Mouse (Mus musculus) kidney, postnatal 0 days (tissue): ENCODE data around the gene Cdpf1. TPM values are rescaled to one million over a fixed set of nuclear protein-coding genes. Genes with fewer than 3 reads are reported as not detected.

ENCODE experiments used
- ATAC-seq: fragments of 200-750 bp; cut with Nextera tagmentation; replicated peaks from 2 replicates; pipeline ENCODE4 v1.8.0; 2017; ENCODE audit warnings: low read depth, moderate number of reproducible peaks, moderate TSS enrichment, moderate library complexity; ENCODE audit not compliant: low FRiP score
- DNase-seq: peaks from one replicate; pipeline ENCODE4 v3.0.0-alpha.2; 2016; ENCODE audit warnings: low spot score
- H3K27ac ChIP-seq: fragments of 300-500 bp; sonication (generic); 2 replicates; pipeline ENCODE4 v1.5.1; 2014; ENCODE audit warnings: mild to moderate bottlenecking
- H3K27me3 ChIP-seq: fragments of 300-500 bp; sonication (generic); 2 replicates; pipeline ENCODE4 v1.6.1; 2014; ENCODE audit warnings: low read length, mixed read lengths; ENCODE audit not compliant: insufficient read depth
- H3K36me3 ChIP-seq: fragments of 300-500 bp; sonication (generic); 2 replicates; pipeline ENCODE4 v1.6.1; 2014; ENCODE audit warnings: low read length, mixed read lengths; ENCODE audit not compliant: insufficient read depth
- H3K4me1 ChIP-seq: fragments of 300-500 bp; sonication (generic); replicated peaks from 2 replicates; pipeline ENCODE4 v1.6.1; 2014; ENCODE audit warnings: antibody characterized with exemption, low read length, mixed read lengths; ENCODE audit not compliant: insufficient read depth
- H3K4me2 ChIP-seq: fragments of 300-500 bp; sonication (generic); 2 replicates; pipeline ENCODE4 v1.6.1; 2014; ENCODE audit warnings: mild to moderate bottlenecking, low read length, moderate library complexity, mixed read lengths
- H3K4me3 ChIP-seq: fragments of 300-500 bp; sonication (generic); replicated peaks from 2 replicates; pipeline ENCODE4 v1.5.1; 2014; ENCODE audit warnings: low read depth, low read length
- H3K9ac ChIP-seq: fragments of 300-500 bp; sonication (generic); 2 replicates; pipeline ENCODE4 v1.6.1; 2014; ENCODE audit warnings: low read depth, low read length
- H3K9me3 ChIP-seq: fragments of 300-500 bp; sonication (generic); replicated peaks from 2 replicates; pipeline ENCODE4 v1.6.1; 2016; ENCODE audit warnings: low read length, inconsistent platforms, mixed read lengths
- CTCF ChIP-seq: IDR thresholded peaks from 2 replicates; pipeline ENCODE4 v1.5.1; 2016; ENCODE audit warnings: antibody characterized with exemption, low read depth, mild to moderate bottlenecking, moderate library complexity
- WGBS: fragments of 180-500 bp; shearing (Covaris S2); extraction: QIAGEN DNeasy Blood & Tissue Kit; methylation state at CpG from one replicate; pipeline ENCODE4 v1.1.7; 2014; 5-methylcytosine and 5-hydroxymethylcytosine counted together
- polyA plus RNA-seq: library from polyadenylated mRNA; unstranded; fragments of >200 nt; fragmentation: Nextera tagmentation; extraction: Ambion mirVana; gene quantifications from 2 replicates; pipeline ENCODE4 v1.2.1, GENCODE M21; 2015

Cdpf1 gene
- polyA plus RNA-seq, 1 experiment from 2014 or later = 38.5 TPM

DNA sequence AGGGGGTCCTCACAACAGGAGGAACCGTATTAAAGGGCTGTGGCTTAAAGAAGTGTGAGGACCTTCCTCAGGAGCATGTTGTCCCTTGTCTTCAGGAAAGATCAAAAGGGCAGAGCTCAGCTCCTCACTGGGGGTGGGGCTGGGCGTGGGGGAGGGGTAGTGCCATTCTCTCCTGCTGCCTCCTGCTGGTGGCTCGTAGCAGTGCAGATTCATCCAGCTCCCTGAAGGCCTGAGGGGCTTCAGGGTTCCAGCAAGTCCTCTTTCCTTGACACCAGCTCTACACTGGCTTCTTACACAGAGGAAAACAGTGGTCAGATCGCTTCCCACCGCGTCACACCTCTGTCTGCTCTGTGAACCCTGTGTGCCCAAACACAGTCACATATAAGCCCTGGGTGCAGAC, 29.5 kb upstream of the Cdpf1 start:
- Histone ChIP-seq H3K9me3 (no peaks in the 10 kb centered on the region), H3K4me2 (no peak overlapping the region), H3K4me3 (no peak overlapping the region), H3K27me3 (no peaks in the 10 kb centered on the region), H3K9ac (no peak overlapping the region), H3K4me1 (no peaks in the 10 kb centered on the region), H3K36me3 (no peaks in the 10 kb centered on the region), H3K27ac (no peak overlapping the region)
- WGBS = 47% methylated on average over 6 of the region's 6 CpGs
- ATAC-seq (no peak), DNase-seq (no peak)
- TF ChIP-seq CTCF = peak; percentile 59

DNA sequence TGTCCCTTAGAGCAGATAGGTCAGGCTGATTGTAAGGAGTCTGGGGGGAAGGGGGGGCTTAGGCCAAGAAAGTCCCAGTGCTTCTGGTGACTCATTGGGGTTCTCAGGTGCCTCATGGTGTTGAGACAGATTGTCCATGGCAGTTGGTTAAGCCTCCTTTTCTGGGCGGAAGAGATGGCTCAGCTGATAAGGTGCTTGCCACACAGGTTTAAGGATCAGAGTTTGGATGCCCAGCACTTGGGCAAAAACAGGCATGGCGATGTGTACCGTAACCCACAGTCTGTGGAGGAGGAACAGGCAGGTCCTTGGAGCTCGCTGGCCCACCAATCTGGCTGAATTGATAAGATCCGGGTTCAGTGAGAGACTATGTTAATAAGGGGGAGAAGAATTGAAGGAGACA, 25.4 kb upstream of the Cdpf1 start:
- DNase-seq = no peak

DNA sequence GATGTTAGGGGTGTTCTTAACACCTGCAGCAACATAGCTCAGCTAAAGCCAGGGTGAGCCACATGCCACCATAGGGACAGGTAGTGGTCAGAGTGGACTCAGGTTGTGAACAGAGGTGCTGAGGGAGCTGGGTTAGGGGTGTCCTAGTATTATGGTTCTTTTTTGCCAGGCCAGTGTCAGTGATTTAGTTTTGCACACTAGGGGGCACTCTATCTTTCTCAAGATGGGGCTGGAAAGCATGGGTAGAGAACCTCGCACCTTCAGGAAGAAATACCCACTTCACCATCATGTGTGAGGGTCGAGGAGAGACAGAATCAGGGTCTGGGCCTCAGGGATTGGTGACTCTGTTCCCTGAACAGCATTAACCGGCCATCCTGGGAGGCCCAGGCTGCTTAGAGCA, 23.8 kb upstream of the Cdpf1 start:
- no peak for ATAC-seq
- Histone ChIP-seq H3K27ac (no peak overlapping the region), H3K4me2 (no peak overlapping the region), H3K9ac (no peak overlapping the region), H3K36me3 (no peaks in the 10 kb centered on the region), H3K4me1 (0 out of 2 replicates have a peak, but pooled peaks cover 3% of the 10 kb centered on the region), H3K4me3 (no peak overlapping the region), H3K9me3 (no peaks in the 10 kb centered on the region), H3K27me3 (no peaks in the 10 kb centered on the region)
- 58% methylated on average over 3 of the region's 3 CpGs for WGBS
- no peak for DNase-seq
- TF ChIP-seq CTCF = peak; percentile 38; the same call in 1 of the 2 replicates

More for the DNA sequence above, 25.4 kb upstream of the Cdpf1 start:
- no peak for ATAC-seq
- H3K4me3 ChIP-seq = no peak overlapping the region
- no peaks in the 10 kb centered on the region for H3K9me3 ChIP-seq
- 0 out of 2 replicates have a peak, but pooled peaks cover 1% of the 10 kb centered on the region for H3K4me1 ChIP-seq
- H3K27ac ChIP-seq = no peak overlapping the region
- no peak overlapping the region for H3K9ac ChIP-seq
- H3K36me3 ChIP-seq = no peaks in the 10 kb centered on the region
- H3K4me2 ChIP-seq = no peak overlapping the region
- TF ChIP-seq CTCF = no peak
- WGBS = 99% methylated on average over 5 of the region's 5 CpGs
- H3K27me3 ChIP-seq = no peaks in the 10 kb centered on the region

DNA sequence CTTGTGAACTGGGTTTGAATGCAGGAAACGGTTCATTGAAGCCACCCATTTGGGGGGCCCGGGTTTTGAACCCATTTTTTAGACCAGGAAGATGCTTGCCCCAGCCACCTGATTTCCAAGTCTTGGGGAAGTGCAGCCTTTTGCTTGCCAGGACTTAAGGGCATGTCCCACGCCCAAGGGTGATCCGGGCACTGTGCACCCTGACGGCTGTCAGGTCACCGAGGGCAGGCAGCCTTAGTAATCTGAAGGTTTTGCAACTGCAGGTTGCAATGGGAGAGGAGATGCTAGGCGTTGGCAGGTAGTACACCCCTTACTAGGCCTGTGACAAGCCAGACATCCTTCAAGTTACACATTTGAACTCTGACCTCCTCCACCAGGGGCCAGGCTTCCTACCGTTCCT, 21.1 kb upstream of the Cdpf1 start:
- Histone ChIP-seq H3K27ac (no peak overlapping the region), H3K9ac (peak overlapping the region; percentile 59), H3K36me3 (no peaks in the 10 kb centered on the region), H3K4me2 (peak overlapping the region; percentile 72), H3K9me3 (no peaks in the 10 kb centered on the region), H3K4me1 (0 out of 2 replicates have a peak, but pooled peaks cover 3% of the 10 kb centered on the region), H3K4me3 (peak overlapping the region; percentile 50), H3K27me3 (no peaks in the 10 kb centered on the region)
- ATAC-seq (no peak), DNase-seq (no peak)
- no peak for TF ChIP-seq CTCF
- WGBS = 47% methylated on average over 8 of the region's 8 CpGs

DNA sequence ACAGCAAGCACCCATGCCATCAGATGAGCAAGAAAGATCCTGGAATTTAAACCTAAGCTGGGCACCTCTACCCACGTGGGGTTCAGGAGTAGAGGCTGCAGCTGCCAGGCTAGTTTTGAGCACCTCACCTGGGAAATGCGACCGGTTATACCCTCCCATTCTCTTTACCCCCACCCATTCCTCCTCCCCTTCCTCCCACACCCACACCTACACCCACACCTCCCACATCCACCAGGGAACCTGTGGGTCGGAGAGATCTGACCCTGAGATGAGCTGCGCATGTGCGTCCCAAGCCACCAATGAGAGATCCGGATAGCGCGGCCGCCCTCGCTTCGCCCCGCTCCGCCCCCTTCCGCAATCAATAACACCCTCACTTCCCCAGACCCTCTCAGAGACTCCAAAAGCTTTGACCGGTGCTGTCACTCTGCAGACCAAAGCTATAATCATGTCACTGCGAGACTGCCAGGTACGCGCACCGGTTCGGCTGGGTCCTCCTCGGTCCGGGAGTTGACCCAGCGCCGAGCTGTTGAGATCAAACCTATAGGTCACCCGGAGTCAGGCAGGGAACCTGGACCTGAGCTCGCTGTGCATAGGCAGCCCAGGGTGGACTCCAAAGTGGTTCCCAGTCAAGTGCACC, 20.6 kb upstream of the Cdpf1 start, which contains the start of gene Ttc38:
Gene Ttc38, plus strand, starts transcription at position 353 of the 637 bp plus-strand sequence.
- H3K9ac ChIP-seq = peak within 1 kb of the TSS; percentile 59
- WGBS = 3% methylated on average over 27 of the region's 27 CpGs
- peak within 1 kb of the TSS; percentile 63; the same call in 1 of the 2 replicates for H3K27ac ChIP-seq
- no peaks in the 10 kb centered on the region for H3K27me3 ChIP-seq
- ATAC-seq = peak; percentile 86
- no peaks in the 10 kb centered on the region for H3K36me3 ChIP-seq
- peak; percentile 81 for DNase-seq
- H3K4me3 ChIP-seq = peak within 1 kb of the TSS; percentile 50
- H3K4me1 ChIP-seq = 0 out of 2 replicates have a peak, but pooled peaks cover 3% of the 10 kb centered on the region
- peak within 1 kb of the TSS; percentile 72 for H3K4me2 ChIP-seq
- TF ChIP-seq CTCF = no peak
- no peaks in the 10 kb centered on the region for H3K9me3 ChIP-seq

DNA sequence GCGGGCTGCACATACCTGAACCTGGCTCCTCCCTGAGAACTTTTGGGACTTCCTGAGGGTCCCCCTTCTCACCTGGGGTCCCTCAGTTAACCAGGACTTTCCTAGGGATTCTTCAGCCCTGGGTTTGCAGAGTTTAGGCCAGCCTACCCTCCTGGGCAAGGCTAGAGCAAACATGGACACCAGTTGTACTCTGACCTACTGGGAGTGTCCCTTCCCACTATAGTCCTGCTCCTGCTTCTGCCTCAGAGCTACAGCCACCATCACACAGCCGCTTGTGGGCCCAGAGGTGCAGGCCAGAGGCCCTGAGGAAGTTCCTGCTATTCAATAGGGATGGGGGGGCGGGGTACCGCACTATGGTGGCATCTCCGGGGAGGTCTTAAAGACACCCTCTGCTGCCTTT, 18.0 kb upstream of the Cdpf1 start:
- Histone ChIP-seq H3K4me3 (no peak overlapping the region), H3K4me1 (0 out of 2 replicates have a peak, but pooled peaks cover 3% of the 10 kb centered on the region), H3K27me3 (no peaks in the 10 kb centered on the region), H3K4me2 (no peak overlapping the region), H3K9ac (no peak overlapping the region), H3K9me3 (no peaks in the 10 kb centered on the region), H3K36me3 (no peaks in the 10 kb centered on the region), H3K27ac (no peak overlapping the region)
- no peak for TF ChIP-seq CTCF
- ATAC-seq (no peak), DNase-seq (no peak)
- WGBS = 75% methylated on average over 5 of the region's 5 CpGs
